Mouse (Mus musculus) kidney, embryonic 14.5 days (tissue): ENCODE data around the gene Phox2b. TPM values are rescaled to one million over a fixed set of nuclear protein-coding genes. Genes with fewer than 3 reads are reported as not detected.

Source experiments
- ATAC-seq: fragments of 200-750 bp; cut with Nextera tagmentation; 2 replicates; pipeline ENCODE4 v1.8.0; 2017; ENCODE audit warnings: moderate number of reproducible peaks, mild to moderate bottlenecking, moderate TSS enrichment, moderate library complexity; ENCODE audit not compliant: low FRiP score, low TSS enrichment
- H3K27ac ChIP-seq: fragments of 300-500 bp; sonication (generic); 2 replicates; pipeline ENCODE4 v1.5.1; 2014; ENCODE audit warnings: low read depth, mild to moderate bottlenecking, low read length, moderate library complexity, mixed read lengths
- H3K27me3 ChIP-seq: fragments of 300-500 bp; sonication (generic); 2 replicates; pipeline ENCODE4 v1.6.1; 2014; ENCODE audit warnings: mild to moderate bottlenecking, low read length; ENCODE audit not compliant: control insufficient read depth, insufficient read depth
- H3K36me3 ChIP-seq: fragments of 300-500 bp; sonication (generic); 2 replicates; pipeline ENCODE4 v1.6.1; 2014; ENCODE audit warnings: low read length, mixed read lengths; ENCODE audit not compliant: control insufficient read depth, insufficient read depth
- H3K4me1 ChIP-seq: fragments of 300-500 bp; sonication (generic); 2 replicates; pipeline ENCODE4 v1.6.1; 2014; ENCODE audit warnings: low read length, mixed read lengths; ENCODE audit not compliant: control insufficient read depth, insufficient read depth
- H3K4me2 ChIP-seq: fragments of 300-500 bp; sonication (generic); replicated peaks from 2 replicates; pipeline ENCODE4 v1.6.1; 2014; ENCODE audit warnings: low read depth, mild to moderate bottlenecking, low read length
- H3K4me3 ChIP-seq: fragments of 300-500 bp; sonication (generic); 2 replicates; pipeline ENCODE4 v1.5.1; 2014; ENCODE audit warnings: mild to moderate bottlenecking, low read length
- H3K9ac ChIP-seq: fragments of 300-500 bp; sonication (generic); 2 replicates; pipeline ENCODE4 v1.6.1; 2014; ENCODE audit warnings: low read depth, mild to moderate bottlenecking, low read length, moderate library complexity
- H3K9me3 ChIP-seq: fragments of 300-500 bp; sonication (generic); 2 replicates; pipeline ENCODE4 v1.6.1; 2016; ENCODE audit warnings: low read length; ENCODE audit not compliant: control insufficient read depth
- WGBS: fragments of 180-500 bp; shearing (Covaris S2); extraction: QIAGEN DNeasy Blood & Tissue Kit; methylation state at CpG from one replicate; pipeline ENCODE4 v1.1.7; 2014; 5-methylcytosine and 5-hydroxymethylcytosine counted together
- polyA plus RNA-seq: library from polyadenylated mRNA; unstranded; fragments of >200 nt; fragmentation: Nextera tagmentation; extraction: Ambion mirVana; gene quantifications from 2 replicates; pipeline ENCODE4 v1.2.1, GENCODE M21; 2014

Phox2b gene
- polyA plus RNA-seq: not detected in 2 replicates

DNA sequence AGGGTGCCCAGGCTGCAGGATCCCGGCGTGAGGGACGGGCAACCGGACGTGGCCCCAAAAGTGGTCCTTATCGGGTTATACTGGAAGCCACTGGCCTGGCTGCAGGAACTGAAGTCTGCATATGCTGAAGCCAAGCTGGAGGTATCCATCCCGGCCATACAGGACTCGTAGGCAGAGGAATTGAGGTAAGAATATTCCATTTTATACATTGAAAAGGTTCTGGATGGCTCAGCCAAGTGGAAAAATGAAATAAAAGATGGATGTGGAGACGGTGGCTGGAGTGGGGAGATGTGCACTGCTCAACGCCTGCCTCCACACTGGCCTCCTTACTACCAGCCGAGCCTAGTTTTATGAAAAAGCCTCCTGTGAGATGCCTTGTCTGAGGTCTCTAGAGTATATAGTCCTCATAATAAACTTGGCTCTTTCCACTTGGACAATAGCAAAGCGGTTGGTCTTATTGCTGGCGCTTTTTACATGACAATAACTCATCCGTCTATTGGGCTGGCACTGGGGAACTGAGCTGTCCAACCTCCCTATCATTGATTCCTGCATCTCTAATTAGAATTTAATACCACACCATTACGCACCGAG lies at the start of gene Phox2b:
Gene Phox2b, minus strand, starts transcription at position 569 of the 591 bp plus-strand sequence.
- Histone ChIP-seq H3K27ac (no peak within 1 kb of the TSS), H3K27me3 (peaks cover 89% of the 10 kb centered on the region), H3K4me2 (no peak within 1 kb of the TSS), H3K4me1 (peaks cover 5% of the 10 kb centered on the region; the same call in 1 of the 2 replicates), H3K9ac (no peak within 1 kb of the TSS), H3K36me3 (no peaks in the 10 kb centered on the region), H3K4me3 (no peak within 1 kb of the TSS; the same call in 1 of the 2 replicates), H3K9me3 (no peaks in the 10 kb centered on the region)
- 2% methylated on average over 16 of the region's 16 CpGs for WGBS
- no peak for ATAC-seq

DNA sequence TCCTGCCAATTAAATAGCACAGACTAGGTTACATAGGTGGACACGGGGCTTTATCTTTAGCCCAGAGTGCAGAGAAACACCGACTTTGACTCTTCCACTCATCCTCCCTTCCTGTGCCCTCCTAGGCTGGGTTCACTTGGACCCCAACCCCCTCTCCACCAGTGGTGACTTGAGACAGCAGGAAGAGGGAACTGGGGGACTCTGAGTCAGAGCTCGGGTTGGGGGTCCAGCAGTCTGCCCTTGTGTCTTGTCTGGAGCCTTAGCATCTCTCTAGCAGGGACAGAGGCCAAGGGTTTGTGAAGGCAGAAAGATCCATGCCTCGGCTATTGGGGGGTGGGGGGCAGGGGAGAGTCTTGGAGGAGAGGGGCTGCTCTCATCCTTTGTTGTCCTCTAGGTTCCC lies 43.5 kb upstream of the Phox2b start:
- no peak overlapping the region for H3K9ac ChIP-seq
- H3K27ac ChIP-seq: no peak overlapping the region
- 80% methylated on average over 4 of the region's 4 CpGs for WGBS
- no peaks in the 10 kb centered on the region for H3K4me1 ChIP-seq
- no peaks in the 10 kb centered on the region for H3K9me3 ChIP-seq
- H3K4me2 ChIP-seq: no peak overlapping the region
- no peaks in the 10 kb centered on the region for H3K36me3 ChIP-seq
- H3K4me3 ChIP-seq: no peak overlapping the region
- no peaks in the 10 kb centered on the region for H3K27me3 ChIP-seq
- ATAC-seq: no peak

- Histone ChIP-seq H3K27me3 (no peaks in the 10 kb centered on the region), H3K4me1 (no peaks in the 10 kb centered on the region), H3K4me3 (no peak overlapping the region), H3K36me3 (no peaks in the 10 kb centered on the region), H3K9me3 (no peaks in the 10 kb centered on the region), H3K27ac (no peak overlapping the region), H3K4me2 (no peak overlapping the region), H3K9ac (no peak overlapping the region)
- ATAC-seq: no peak
- WGBS: 65% methylated on average over 25 of the region's 25 CpGs
Measured at GRCm38 (mm10) chr5:67139052-67140015, 40.2 kb upstream of the Phox2b start.

- Histone ChIP-seq H3K4me2 (no peak overlapping the region), H3K36me3 (no peaks in the 10 kb centered on the region), H3K27ac (no peak overlapping the region), H3K9ac (no peak overlapping the region), H3K4me3 (no peak overlapping the region), H3K4me1 (no peaks in the 10 kb centered on the region), H3K27me3 (no peaks in the 10 kb centered on the region), H3K9me3 (no peaks in the 10 kb centered on the region)
- 58% methylated on average over 8 of the region's 8 CpGs for WGBS
- no peak for ATAC-seq
Measured at GRCm38 (mm10) chr5:67138643-67139042, 39.5 kb upstream of the Phox2b start.

GRCm38 (mm10) chr5:67134698-67135097 lies 35.6 kb upstream of the Phox2b start:
- H3K9ac ChIP-seq: no peak overlapping the region
- H3K36me3 ChIP-seq: no peaks in the 10 kb centered on the region
- no peaks in the 10 kb centered on the region for H3K27me3 ChIP-seq
- 37% methylated on average over 6 of the region's 6 CpGs for WGBS
- no peaks in the 10 kb centered on the region for H3K9me3 ChIP-seq
- H3K27ac ChIP-seq: no peak overlapping the region
- 0 out of 2 replicates have a peak, but pooled peaks have one; percentile 28 for ATAC-seq
- no peak overlapping the region for H3K4me3 ChIP-seq
- no peak overlapping the region for H3K4me2 ChIP-seq
- no peaks in the 10 kb centered on the region for H3K4me1 ChIP-seq

- WGBS: 81% methylated on average over 2 of the region's 2 CpGs
Measured at GRCm38 (mm10) chr5:67131671-67132070, 32.6 kb upstream of the Phox2b start.

GRCm38 (mm10) chr5:67106261-67106660 lies 7.2 kb upstream of the Phox2b start:
- H3K27me3 ChIP-seq: peaks cover 57% of the 10 kb centered on the region
- ATAC-seq: no peak

More at GRCm38 (mm10) chr5:67131671-67132070, 32.6 kb upstream of the Phox2b start:
- no peaks in the 10 kb centered on the region for H3K27me3 ChIP-seq
- no peak overlapping the region for H3K27ac ChIP-seq
- no peak overlapping the region for H3K4me3 ChIP-seq
- no peaks in the 10 kb centered on the region for H3K9me3 ChIP-seq
- ATAC-seq: no peak
- no peaks in the 10 kb centered on the region for H3K4me1 ChIP-seq
- no peak overlapping the region for H3K9ac ChIP-seq
- H3K4me2 ChIP-seq: no peak overlapping the region
- H3K36me3 ChIP-seq: no peaks in the 10 kb centered on the region

DNA sequence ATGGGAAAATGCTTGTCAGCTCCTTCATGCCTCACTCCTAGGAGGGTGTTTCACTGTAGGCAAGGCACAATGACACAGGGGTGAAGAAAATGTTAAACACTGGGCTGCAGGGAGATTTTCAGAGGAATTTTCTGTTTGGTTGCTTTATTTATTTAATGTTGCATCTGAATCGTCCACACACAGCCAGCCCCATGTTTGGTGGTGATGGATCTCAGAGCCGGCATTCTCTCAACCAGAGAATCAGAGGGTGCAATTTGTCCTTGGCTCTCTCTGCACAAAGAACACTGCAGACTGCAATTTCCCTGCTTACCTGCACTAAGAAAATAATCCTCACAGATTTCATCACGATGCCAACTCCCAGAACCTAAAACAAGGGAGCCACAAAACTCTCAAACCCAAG lies 3.9 kb upstream of the Phox2b start:
- no peaks in the 10 kb centered on the region for H3K36me3 ChIP-seq
- H3K4me3 ChIP-seq: no peak overlapping the region
- no peaks in the 10 kb centered on the region for H3K9me3 ChIP-seq
- no peaks in the 10 kb centered on the region for H3K4me1 ChIP-seq
- no peak overlapping the region for H3K4me2 ChIP-seq
- no peak for ATAC-seq
- H3K27me3 ChIP-seq: peaks cover 78% of the 10 kb centered on the region
- WGBS: 8% methylated on average over 3 of the region's 3 CpGs
- H3K27ac ChIP-seq: no peak overlapping the region
- H3K9ac ChIP-seq: no peak overlapping the region

More at GRCm38 (mm10) chr5:67106261-67106660, 7.2 kb upstream of the Phox2b start:
- H3K9me3 ChIP-seq: no peaks in the 10 kb centered on the region
- H3K4me2 ChIP-seq: no peak overlapping the region
- no peaks in the 10 kb centered on the region for H3K4me1 ChIP-seq
- WGBS: 88% methylated on average over 2 of the region's 2 CpGs
- H3K36me3 ChIP-seq: no peaks in the 10 kb centered on the region
- H3K9ac ChIP-seq: no peak overlapping the region
- H3K4me3 ChIP-seq: no peak overlapping the region
- no peak overlapping the region for H3K27ac ChIP-seq
